Mouse (Mus musculus) G1E (cell line): ENCODE measurements around the gene Micall1.

Source experiments
- CTCF ChIP-seq: IDR thresholded peaks from 2 replicates; pipeline ENCODE4 v1.5.1; 2012; ENCODE audit warnings: low read depth, low read length, inconsistent platforms, mixed read lengths
- GATA1 ChIP-seq: IDR thresholded peaks from 2 replicates; pipeline ENCODE4 v1.6.1; 2012; ENCODE audit warnings: borderline replicate concordance, low read length, inconsistent platforms, mixed read lengths
- GATA2 ChIP-seq: IDR thresholded peaks from 2 replicates; pipeline ENCODE4 v1.6.1; 2012; ENCODE audit warnings: low read depth, low read length, inconsistent platforms, borderline replicate concordance
- TAL1 ChIP-seq: conservative IDR thresholded peaks from 2 replicates; pipeline ENCODE4 v1.6.1; 2012; ENCODE audit warnings: low read depth, low read length, inconsistent platforms, mixed read lengths

- TF ChIP-seq CTCF (no peak), GATA2 (no peak), GATA1 (no peak), TAL1 (no peak)
Measured at GRCm38 (mm10) chr15:79131442-79131841, 22.7 kb downstream of the Micall1 start.
